Mouse (Mus musculus) Patski (cell line): ENCODE results near the gene Gm1123. TPM values are rescaled to one million over a fixed set of nuclear protein-coding genes. Genes with fewer than 3 reads are reported as not detected.

Experiments used
- ATAC-seq: fragments of 100-300 bp; one replicate; pipeline ENCODE4 v1.8.0; 2021
- CTCF ChIA-PET: fragments of 350-600 bp; sonication (Branson Sonifier 250); formaldehyde crosslinking; loops from one replicate; lab custom pipeline; 2022; ENCODE audit warnings: inconsistent platforms; lab: Charles Lee
- POLR2A ChIA-PET: fragments of 350-600 bp; sonication (Branson Sonifier 250); formaldehyde crosslinking; loops from one replicate; lab custom pipeline; 2022; ENCODE audit warnings: antibody characterized with exemption, inconsistent platforms; lab: Charles Lee
- DNase-seq: peaks from one replicate; pipeline ENCODE4 v3.0.0-alpha.2; 2011; ENCODE audit warnings: low read depth, low spot score
- H3K27me3 ChIP-seq: fragments of 371-371 bp; one replicate; pipeline ENCODE4 v1.5.1; 2021
- CTCF ChIP-seq: fragments of 100-300 bp; IDR thresholded peaks from one replicate; pipeline ENCODE4 v1.5.1; 2021
- in situ Hi-C: fragments of 300-500 bp; cut with MboI; formaldehyde crosslinking; loops from 3 replicates; pipeline ENCODE4 v1.11.1; 2018; ENCODE audit warnings: low pct_unique_long_range_greater_than_20kb, mixed read lengths
- polyA plus RNA-seq: library from polyadenylated mRNA; unstranded; gene quantifications from one replicate; pipeline ENCODE4 v1.2.3, GENCODE M21; 2021

The Gm1123 gene
- polyA plus RNA-seq = not detected

DNA sequence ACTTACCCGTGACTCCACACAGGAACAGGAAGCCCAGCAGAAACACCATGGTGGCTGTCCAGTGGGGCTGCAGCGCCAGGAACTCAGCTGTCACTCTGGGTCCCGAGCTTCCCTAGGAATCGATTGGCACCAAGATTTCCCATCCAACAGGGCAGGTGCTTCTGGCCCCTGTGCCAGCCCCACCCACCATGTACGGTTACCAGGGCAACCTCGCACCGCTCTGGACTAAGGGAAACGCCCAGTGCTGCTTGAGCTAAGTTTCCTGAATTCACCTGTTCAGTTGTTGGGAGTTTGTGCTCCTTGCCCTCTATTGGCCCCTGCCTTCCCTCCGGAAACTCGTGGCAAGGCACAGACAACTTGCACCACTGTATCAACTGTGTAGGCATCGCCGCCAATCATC lies at the start of gene Gm1123:
Gene Gm1123, minus strand, starts transcription at position 141 of the 400 bp plus-strand sequence.
- ATAC-seq (no peak), DNase-seq (no peak)
- CTCF ChIA-PET = no interaction called here
- in situ Hi-C loops = no loop called here
- TF ChIP-seq CTCF = no peak
- H3K27me3 ChIP-seq = no peaks in the 10 kb centered on the region
- POLR2A ChIA-PET = no interaction called here

DNA sequence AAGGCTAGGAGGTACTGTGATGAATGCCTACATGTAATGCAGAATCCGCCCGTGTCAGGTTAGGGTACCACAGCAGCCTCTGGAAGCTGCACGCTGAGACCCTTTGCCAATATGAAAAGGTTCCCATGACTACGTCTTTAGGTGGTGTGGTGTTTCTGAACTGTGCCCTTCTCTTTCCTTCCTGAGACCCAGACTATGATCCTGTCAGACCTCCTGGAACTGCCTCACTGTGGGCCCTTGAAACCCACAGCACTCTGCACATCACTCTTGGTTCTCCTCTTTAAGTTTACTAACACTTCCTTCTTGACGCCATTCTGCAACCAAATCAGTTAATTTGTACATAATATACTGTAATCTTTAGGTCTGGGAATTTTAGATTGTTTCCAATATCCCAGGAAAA lies 46.2 kb upstream of the Gm1123 start:
- in situ Hi-C loops = no loop called here
- ATAC-seq = no peak
- ChIA-PET POLR2A (interaction anchor here (0.6 kb wide), 1 partner anchor 21 kb away, joined by 3 read pairs; no protein-coding TSS in a partner anchor), CTCF (interaction anchor here (0.9 to 3.6 kb wide), 6 partner anchors 12 to 161 kb away, joined by 3 to 14 read pairs (median 4); partner anchors contain the start of gene Cep70)
- no peak for TF ChIP-seq CTCF
- H3K27me3 ChIP-seq = no peaks in the 10 kb centered on the region
- no peak for DNase-seq

DNA sequence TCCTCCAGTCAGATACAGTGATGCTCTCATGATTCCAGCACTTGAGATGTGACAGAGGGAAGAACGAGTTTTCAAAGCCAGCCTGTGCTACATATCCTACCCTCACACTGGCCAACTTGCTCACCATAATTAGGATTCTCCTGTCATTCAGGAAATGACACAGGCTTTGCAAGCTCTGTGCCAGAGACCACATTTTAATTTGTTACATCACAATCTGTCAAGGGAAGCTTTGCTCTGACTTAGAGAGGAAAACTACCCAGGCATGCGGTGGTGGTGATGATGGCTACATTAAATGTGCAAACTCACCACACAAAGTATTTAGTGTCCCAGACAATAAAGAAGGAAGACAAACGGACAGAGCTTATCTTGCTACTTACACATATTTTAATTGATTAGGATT lies 45.8 kb upstream of the Gm1123 start:
- in situ Hi-C loops = no loop called here
- ChIA-PET POLR2A (interaction anchor here (0.6 kb wide), 1 partner anchor 21 kb away, joined by 3 read pairs; no protein-coding TSS in a partner anchor), CTCF (interaction anchor here (1.0 to 3.6 kb wide), 7 partner anchors 12 to 161 kb away, joined by 3 to 14 read pairs (median 5); partner anchors contain the start of gene Cep70)
- no peak for DNase-seq
- no peaks in the 10 kb centered on the region for H3K27me3 ChIP-seq
- peak; percentile 47 for ATAC-seq
- TF ChIP-seq CTCF = no peak

DNA sequence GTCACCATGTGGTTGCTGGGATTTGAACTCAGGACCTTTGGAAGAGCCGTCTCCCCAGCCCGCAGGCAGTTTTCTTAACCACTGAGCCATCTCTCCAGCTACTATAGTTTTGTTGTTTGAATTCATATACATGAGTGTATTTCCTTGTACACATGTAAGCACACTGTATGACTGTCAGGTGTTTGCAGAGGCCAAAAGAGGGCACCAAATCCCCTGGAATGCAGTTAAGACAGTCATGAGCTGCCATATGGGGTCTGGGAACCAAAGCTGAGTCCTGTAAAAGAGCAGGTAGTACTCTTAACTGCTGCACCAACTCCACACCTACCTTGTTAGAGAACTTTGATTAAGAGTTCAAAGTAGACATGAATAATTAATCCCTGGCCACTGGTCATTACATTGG lies 45.1 kb upstream of the Gm1123 start:
- TF ChIP-seq CTCF = peak; percentile 52
- CTCF ChIA-PET = interaction anchor here (1.0 to 3.6 kb wide), 7 partner anchors 11 to 162 kb away, joined by 3 to 14 read pairs (median 5); partner anchors contain the start of gene Cep70
- no peak for DNase-seq
- POLR2A ChIA-PET = no interaction called here
- no peak for ATAC-seq
- no peaks in the 10 kb centered on the region for H3K27me3 ChIP-seq
- in situ Hi-C loops = no loop called here

DNA sequence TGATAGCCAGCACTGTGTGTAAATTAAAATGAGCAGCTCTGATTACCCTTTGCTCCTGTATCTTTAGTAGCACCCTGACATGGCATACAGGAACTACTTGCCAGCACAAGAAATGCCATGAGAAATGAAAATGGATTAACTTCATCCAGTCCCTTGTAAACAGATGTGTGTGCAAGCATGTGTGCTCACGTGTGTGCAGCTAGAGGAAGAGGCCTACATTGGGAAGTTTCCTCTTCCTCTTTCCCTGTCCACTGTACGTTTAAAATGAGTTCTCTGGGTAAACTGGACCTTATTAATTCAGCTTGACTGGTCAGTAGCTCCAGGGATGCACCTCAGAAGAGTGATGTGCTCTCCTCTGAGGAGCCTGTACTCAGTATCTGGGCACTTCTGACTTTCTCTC lies 38.9 kb upstream of the Gm1123 start:
- no peaks in the 10 kb centered on the region for H3K27me3 ChIP-seq
- no peak for ATAC-seq
- in situ Hi-C loops = no loop called here
- POLR2A ChIA-PET = no interaction called here
- DNase-seq = no peak
- no peak for TF ChIP-seq CTCF
- CTCF ChIA-PET = interaction anchor here (1.0 to 1.6 kb wide), 3 partner anchors 10 to 165 kb away, joined by 3 to 4 read pairs (median 3); no protein-coding TSS in a partner anchor

DNA sequence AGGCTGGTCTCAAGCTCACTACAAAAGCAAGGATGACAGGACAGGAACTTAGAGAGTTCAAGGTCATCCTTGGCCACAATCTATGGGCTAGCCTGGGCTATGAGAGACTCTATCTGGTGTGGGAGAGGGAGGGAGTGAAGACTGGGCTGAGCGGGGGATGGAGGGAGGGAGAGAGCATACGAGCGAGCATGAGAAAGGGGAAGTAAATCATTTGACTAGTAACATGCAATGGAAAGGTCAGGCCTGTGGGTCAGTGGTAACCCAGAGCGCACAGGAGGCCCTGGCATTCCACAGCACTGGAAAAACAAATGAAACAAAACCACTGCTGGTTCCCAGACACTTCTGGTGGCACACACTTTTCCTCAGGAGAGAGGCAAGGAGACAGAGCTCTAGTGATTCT lies 37.0 kb upstream of the Gm1123 start:
- ATAC-seq (no peak), DNase-seq (no peak)
- in situ Hi-C loops = no loop called here
- CTCF ChIA-PET = interaction anchor here (1.4 kb wide), 1 partner anchor 8 kb away, joined by 6 read pairs; no protein-coding TSS in a partner anchor
- POLR2A ChIA-PET = no interaction called here
- TF ChIP-seq CTCF = no peak
- no peaks in the 10 kb centered on the region for H3K27me3 ChIP-seq

DNA sequence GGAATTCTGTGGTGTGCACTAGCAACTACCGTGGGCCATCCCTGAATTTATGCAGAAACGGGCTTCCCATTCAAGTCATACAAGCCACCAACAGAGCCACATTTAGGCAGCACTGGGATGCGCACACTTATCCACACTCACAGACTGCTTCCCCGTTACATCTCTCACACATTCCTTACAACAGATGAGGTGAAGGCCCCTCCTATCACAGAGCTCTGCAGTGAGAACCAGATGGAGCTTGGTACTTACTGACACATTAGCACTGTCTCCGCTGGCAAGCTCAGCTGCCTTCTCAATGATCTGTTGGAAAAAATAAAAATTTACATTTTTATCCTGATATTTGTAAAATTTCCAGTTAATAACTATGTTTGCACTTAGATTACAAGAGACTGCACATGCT lies 29.8 kb upstream of the Gm1123 start:
- no peak for TF ChIP-seq CTCF
- ChIA-PET CTCF (interaction anchor here (1.0 to 10.7 kb wide), 5 partner anchors 8 to 176 kb away, joined by 3 to 70 read pairs (median 4); partner anchors contain the start of gene Cep70), POLR2A (no interaction called here)
- no peaks in the 10 kb centered on the region for H3K27me3 ChIP-seq
- DNase-seq (no peak), ATAC-seq (no peak)
- in situ Hi-C loops = no loop called here

DNA sequence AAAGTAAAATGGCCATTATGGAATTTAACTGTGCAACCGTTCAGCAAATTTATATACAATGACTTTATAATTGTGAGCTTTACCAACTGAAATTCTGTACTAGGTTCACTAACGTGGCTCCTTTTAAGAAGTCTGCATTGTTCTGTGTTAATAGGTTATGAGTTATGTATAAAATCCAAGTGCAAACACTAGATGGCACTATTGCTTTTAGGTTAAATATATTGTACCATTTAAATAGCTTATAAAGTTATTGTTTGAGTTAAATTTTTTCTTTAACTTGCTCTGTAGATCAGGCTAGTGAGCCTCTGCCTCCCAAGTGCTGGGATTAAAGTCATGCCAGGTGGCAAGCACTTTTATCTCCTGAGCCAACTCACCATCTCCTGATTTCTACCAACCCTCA lies 28.7 kb upstream of the Gm1123 start:
- TF ChIP-seq CTCF = no peak
- ChIA-PET CTCF (interaction anchor here (1.0 to 10.7 kb wide), 11 partner anchors 9 to 182 kb away, joined by 3 to 70 read pairs (median 4); partner anchors contain the start of genes Cep70 and Pik3cb), POLR2A (no interaction called here)
- DNase-seq = no peak
- in situ Hi-C loops = loop anchor here (5.0 kb wide), 3 partner anchors 178 to 388 kb away; partner anchors contain the start of genes Cep70 and Nme9
- no peaks in the 10 kb centered on the region for H3K27me3 ChIP-seq
- ATAC-seq = no peak

DNA sequence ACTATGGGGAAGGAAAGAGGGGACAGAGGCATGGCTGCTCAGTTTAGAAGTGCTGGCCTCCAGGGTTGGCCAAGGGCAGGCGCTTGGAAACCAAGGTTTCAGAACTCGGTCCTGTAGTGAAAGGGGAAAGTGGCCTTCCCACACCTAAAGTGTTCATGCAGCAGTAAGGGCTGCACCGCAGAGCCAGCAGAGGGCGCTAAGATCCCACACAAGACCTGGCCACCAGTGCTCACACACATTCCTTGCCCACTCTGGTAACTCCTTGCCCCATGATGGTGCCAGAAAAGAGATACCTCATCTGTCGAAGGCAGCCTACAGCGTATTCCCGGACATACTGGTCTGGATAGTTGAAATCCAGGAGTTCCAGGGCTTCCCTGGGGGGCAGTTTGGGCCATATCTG lies 27.0 kb upstream of the Gm1123 start:
- CTCF ChIA-PET = interaction anchor here (1.2 to 10.7 kb wide), 5 partner anchors 9 to 179 kb away, joined by 3 to 70 read pairs (median 4); partner anchors contain the start of genes Cep70 and Pik3cb
- H3K27me3 ChIP-seq = no peaks in the 10 kb centered on the region
- peak; percentile 30 for DNase-seq
- in situ Hi-C loops = loop anchor here (5.0 kb wide), 3 partner anchors 180 to 390 kb away; partner anchors contain the start of genes Cep70 and Nme9
- TF ChIP-seq CTCF = peak; percentile 96
- peak; percentile 80 for ATAC-seq
- POLR2A ChIA-PET = interaction anchor here (1.0 to 1.3 kb wide), 2 partner anchors 13 to 181 kb away, joined by 3 read pairs; partner anchors contain the start of gene Cep70

DNA sequence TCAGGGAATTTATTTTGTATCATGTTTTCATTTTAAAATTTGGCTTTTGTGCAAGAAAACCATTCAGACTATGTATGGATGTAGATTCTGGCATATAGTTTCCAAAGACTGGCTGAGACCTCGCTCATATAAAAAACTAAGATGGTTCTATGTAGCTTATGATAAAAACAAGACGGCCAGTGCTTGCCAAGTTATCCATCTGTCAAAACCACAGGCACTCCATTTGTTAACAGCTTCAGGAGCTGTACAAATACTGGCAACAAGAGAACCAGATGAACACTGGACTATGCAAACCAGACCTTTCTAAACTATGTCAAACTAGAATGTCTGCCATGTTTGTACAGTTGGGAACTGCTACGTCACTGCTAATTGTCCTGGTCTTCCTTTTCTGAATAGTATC lies 22.2 kb upstream of the Gm1123 start:
- CTCF ChIA-PET = interaction anchor here (10.7 kb wide), 1 partner anchor 183 kb away, joined by 70 read pairs; the partner anchor contains the start of gene Cep70
- DNase-seq = no peak
- H3K27me3 ChIP-seq = no peaks in the 10 kb centered on the region
- TF ChIP-seq CTCF = no peak
- no peak for ATAC-seq
- in situ Hi-C loops = no loop called here
- POLR2A ChIA-PET = no interaction called here

DNA sequence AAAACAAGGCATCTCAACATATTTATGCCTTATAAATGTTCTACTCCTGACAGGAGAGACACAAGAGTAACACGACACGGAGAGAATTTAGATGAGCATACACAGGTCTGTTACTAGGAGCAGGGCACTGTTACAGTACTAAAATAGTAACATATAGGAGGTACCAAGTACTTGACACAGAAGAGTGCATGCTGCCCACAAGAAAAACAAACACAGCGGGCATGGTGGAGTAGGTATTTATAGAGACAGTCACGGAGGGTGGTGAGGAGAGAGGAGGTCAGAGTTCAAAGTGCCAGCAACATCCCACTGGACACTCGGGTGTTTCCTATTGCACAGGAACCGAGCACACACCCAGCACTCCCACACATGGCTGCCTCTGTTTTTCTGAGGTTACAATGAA lies 14.2 kb upstream of the Gm1123 start:
- POLR2A ChIA-PET = no interaction called here
- in situ Hi-C loops = no loop called here
- ATAC-seq = no peak
- no peaks in the 10 kb centered on the region for H3K27me3 ChIP-seq
- CTCF ChIA-PET = no interaction called here
- DNase-seq = no peak
- no peak for TF ChIP-seq CTCF
